Mouse (Mus musculus) heart, embryonic 10.5 days (tissue): Measurements from ENCODE around the gene Gm20449. TPM values are rescaled to one million over a fixed set of nuclear protein-coding genes. Genes with fewer than 3 reads are reported as not detected.

ENCODE experiments used
- polyA plus RNA-seq: library from polyadenylated mRNA; unstranded; fragments of >200 nt; fragmentation: Nextera tagmentation; extraction: Ambion mirVana; gene quantifications from 2 replicates; pipeline ENCODE4 v1.2.1, GENCODE M21; 2016

The Gm20449 gene
- polyA plus RNA-seq, 1 experiment from 2014 or later = not detected

Other genes starting within 250 kb of the Gm20449 start
- 11.2 and 11.9 TPM in 2 replicates for gene AI987944, start 106.0 kb downstream of the Gm20449 start, polyA plus RNA-seq
- gene Vmn2r57, start 50.7 kb downstream of the Gm20449 start, polyA plus RNA-seq = 0.17 and 0.20 TPM in 2 replicates
- gene AW146154, start 473 bp upstream of the Gm20449 start, polyA plus RNA-seq = 7.5 and 8.2 TPM in 2 replicates
- gene Gm6871, start 74.2 kb upstream of the Gm20449 start, polyA plus RNA-seq = 0.09 TPM in 1 of 2 replicates, not detected in the other
- gene 2610021A01Rik, start 99.8 kb upstream of the Gm20449 start, polyA plus RNA-seq = 8.9 and 10.1 TPM in 2 replicates
- 6.4 and 8.9 TPM in 2 replicates for gene Zfp788, start 133.8 kb upstream of the Gm20449 start, polyA plus RNA-seq